Comparison of ENCODE assay signal across 22 mouse cellular contexts in the genomic region with DNA sequence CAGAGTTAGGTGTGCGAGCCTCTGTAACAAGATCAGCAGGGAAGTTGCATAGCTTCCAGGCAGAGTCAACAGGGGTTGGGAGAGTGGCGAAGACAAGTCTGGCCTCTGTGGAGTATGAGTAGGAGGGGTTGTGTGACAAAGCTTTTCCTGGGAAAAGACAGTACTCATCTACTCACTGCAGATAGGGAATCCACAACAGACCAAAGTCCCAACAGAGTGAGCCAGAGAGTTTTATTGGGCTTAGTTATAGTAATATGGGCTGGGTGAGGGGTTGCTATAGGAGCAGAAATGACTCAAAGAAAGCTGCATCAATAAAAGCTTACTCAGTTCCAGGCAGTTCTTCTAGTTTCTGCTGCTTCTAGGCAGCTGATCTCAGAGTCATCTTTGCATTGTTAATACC. TPM values are rescaled to one million over a fixed set of nuclear protein-coding genes. Genes with fewer than 3 reads are reported as not detected.
"Had no signal": no experiment of that assay in that cellular context is flagged by ENCODE, and none has a peak within 500 bp of the region (broad histone marks: within the 10 kb centered on the region; RNA-seq: fewer than 3 reads in every experiment).

No protein-coding gene starts in this region.

- H3K9ac ChIP-seq: lung, embryonic 14.5 days; midbrain, embryonic 12.5 days; neural tube, embryonic 13.5 days; neural tube, embryonic 15.5 days had no signal

- ATAC-seq: midbrain, embryonic 16.5 days had no signal

- H3K27me3 ChIP-seq: midbrain, embryonic 12.5 days; neural tube, embryonic 13.5 days; neural tube, embryonic 15.5 days had no signal

- H3K36me3 ChIP-seq: midbrain, embryonic 10.5 days; midbrain, embryonic 12.5 days had no signal

- H3K4me3 ChIP-seq: midbrain, embryonic 10.5 days; midbrain, embryonic 12.5 days; myocyte; neural tube, embryonic 13.5 days; neural tube, embryonic 15.5 days had no signal

- H3K27ac ChIP-seq: midbrain, embryonic 10.5 days; midbrain, embryonic 12.5 days; neural tube, embryonic 13.5 days; neural tube, embryonic 15.5 days had no signal

- DNase-seq: lung, adult 18-20 months; lung, embryonic 14.5 days; lung, postnatal 10 days; lung, postnatal 4 days; midbrain, embryonic 14.5 days; retina, postnatal 1 day; right cerebral cortex, adult 18-20 months; right cerebral cortex, postnatal 25 days; right cerebral cortex, postnatal 4 days; spleen, adult 18-20 months; thymus, adult 18-20 months; thymus, postnatal 14 days; thymus, postnatal 36 days had no signal

- H3K4me2 ChIP-seq: lung, embryonic 14.5 days; midbrain, embryonic 12.5 days; neural tube, embryonic 13.5 days; neural tube, embryonic 15.5 days had no signal

- H3K9me3 ChIP-seq: midbrain, embryonic 10.5 days; midbrain, embryonic 12.5 days; neural tube, embryonic 13.5 days; neural tube, embryonic 15.5 days had no signal

- H3K4me1 ChIP-seq: midbrain, embryonic 10.5 days; midbrain, embryonic 12.5 days; neural tube, embryonic 13.5 days; neural tube, embryonic 15.5 days had no signal

RNA-seq across cellular contexts. Expression of a gene that starts 49.2 kb away (rescaled TPM):
- total RNA-seq: megakaryocyte, adult 5-6 weeks; megakaryocyte-erythroid progenitor cell, adult 5-6 weeks had no signal
- polyA plus RNA-seq: myocyte; neural tube, embryonic 11.5 days had no signal
